Mouse (Mus musculus) stomach, embryonic 15.5 days (tissue): ENCODE measurements around the gene Wdr83. TPM values are rescaled to one million over a fixed set of nuclear protein-coding genes. Genes with fewer than 3 reads are reported as not detected.
A peak's percentile ranks its signal among the peaks of the same experiment; 100 is the strongest.
"Not testable (repeated sequence)": the region's sequence is repeated elsewhere in the genome, so short reads cannot be mapped to it uniquely, and the experiment has no call there.

ENCODE experiments used
- ATAC-seq: fragments of 200-750 bp; cut with Nextera tagmentation; 2 replicates; pipeline ENCODE4 v1.8.0; 2017; ENCODE audit warnings: low read depth, moderate number of reproducible peaks, moderate TSS enrichment; ENCODE audit not compliant: insufficient read depth, low FRiP score
- H3K27ac ChIP-seq: fragments of 300-500 bp; sonication (generic); 2 replicates; pipeline ENCODE4 v1.5.1; 2015; ENCODE audit warnings: mild to moderate bottlenecking, inconsistent platforms
- H3K27me3 ChIP-seq: fragments of 300-500 bp; sonication (generic); replicated peaks from 2 replicates; pipeline ENCODE4 v1.6.1; 2015; ENCODE audit warnings: inconsistent platforms
- H3K36me3 ChIP-seq: fragments of 300-500 bp; sonication (generic); 2 replicates; pipeline ENCODE4 v1.6.1; 2015; ENCODE audit warnings: inconsistent platforms
- H3K4me1 ChIP-seq: fragments of 300-500 bp; sonication (generic); 2 replicates; pipeline ENCODE4 v1.6.1; 2015; ENCODE audit warnings: inconsistent platforms
- H3K4me2 ChIP-seq: fragments of 300-500 bp; sonication (generic); 2 replicates; pipeline ENCODE4 v1.6.1; 2015; ENCODE audit warnings: mild to moderate bottlenecking, inconsistent platforms
- H3K4me3 ChIP-seq: fragments of 300-500 bp; sonication (generic); replicated peaks from 2 replicates; pipeline ENCODE4 v1.5.1; 2015; ENCODE audit warnings: inconsistent platforms
- H3K9ac ChIP-seq: fragments of 300-500 bp; sonication (generic); 2 replicates; pipeline ENCODE4 v1.6.1; 2015; ENCODE audit warnings: inconsistent platforms
- H3K9me3 ChIP-seq: fragments of 300-500 bp; sonication (generic); 2 replicates; pipeline ENCODE4 v1.6.1; 2016; ENCODE audit warnings: inconsistent platforms
- WGBS: fragments of 180-500 bp; shearing (Covaris S2); methylation state at CpG from one replicate; pipeline ENCODE4 v1.1.7; 2015; 5-methylcytosine and 5-hydroxymethylcytosine counted together
- polyA plus RNA-seq: library from polyadenylated mRNA; unstranded; fragments of >200 nt; fragmentation: Nextera tagmentation; extraction: Ambion mirVana; gene quantifications from 2 replicates; pipeline ENCODE4 v1.2.1, GENCODE M21; 2015

Gene Wdr83
- polyA plus RNA-seq, result 40.6 and 41.1 TPM in 2 replicates

GRCm38 (mm10) chr8:85081216-85081555 is at the start of gene Wdr83:
TSS of gene Wdr83 (minus strand) at chr8:85081306.
- H3K27me3 ChIP-seq, result no peaks in the 10 kb centered on the region
- ATAC-seq, result peak; percentile 59
- peak within 1 kb of the TSS; percentile 93 for H3K4me3 ChIP-seq
- peaks cover 27% of the 10 kb centered on the region for H3K4me1 ChIP-seq
- peaks cover 12% of the 10 kb centered on the region for H3K36me3 ChIP-seq
- peak within 1 kb of the TSS; percentile 82 for H3K9ac ChIP-seq
- no peaks in the 10 kb centered on the region for H3K9me3 ChIP-seq
- WGBS, result 0% methylated on average over 9 of the region's 9 CpGs
- H3K4me2 ChIP-seq, result peak within 1 kb of the TSS; percentile 81
- peak within 1 kb of the TSS; percentile 82 for H3K27ac ChIP-seq

DNA sequence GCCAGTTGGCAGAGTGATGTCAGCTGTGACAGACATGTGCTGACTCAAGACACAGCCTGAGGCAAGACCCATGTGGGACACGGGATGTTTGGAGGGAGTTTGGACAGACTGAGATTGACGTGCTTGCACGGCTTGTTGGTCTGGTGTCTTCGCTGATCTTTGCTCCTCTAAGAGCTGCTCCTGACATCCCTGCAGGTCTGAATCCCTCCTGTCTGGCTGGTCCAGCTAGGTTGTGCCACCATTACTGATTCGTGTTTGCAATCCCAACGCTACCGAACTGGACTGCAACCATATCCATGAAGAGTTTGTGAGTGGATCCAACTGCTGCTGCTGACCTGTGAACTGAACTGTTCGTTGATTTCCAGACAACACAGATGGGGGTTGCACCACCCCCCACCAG is 42.6 kb upstream of the Wdr83 start:
- Histone ChIP-seq H3K27me3 (no peaks in the 10 kb centered on the region), H3K4me1 (no peaks in the 10 kb centered on the region), H3K36me3 (no peaks in the 10 kb centered on the region), H3K9me3 (no peaks in the 10 kb centered on the region), H3K27ac (no peak overlapping the region), H3K9ac (no peak overlapping the region), H3K4me2 (no peak overlapping the region), H3K4me3 (no peak overlapping the region)
- no peak for ATAC-seq
- 85% methylated on average over 8 of the region's 8 CpGs for WGBS

DNA sequence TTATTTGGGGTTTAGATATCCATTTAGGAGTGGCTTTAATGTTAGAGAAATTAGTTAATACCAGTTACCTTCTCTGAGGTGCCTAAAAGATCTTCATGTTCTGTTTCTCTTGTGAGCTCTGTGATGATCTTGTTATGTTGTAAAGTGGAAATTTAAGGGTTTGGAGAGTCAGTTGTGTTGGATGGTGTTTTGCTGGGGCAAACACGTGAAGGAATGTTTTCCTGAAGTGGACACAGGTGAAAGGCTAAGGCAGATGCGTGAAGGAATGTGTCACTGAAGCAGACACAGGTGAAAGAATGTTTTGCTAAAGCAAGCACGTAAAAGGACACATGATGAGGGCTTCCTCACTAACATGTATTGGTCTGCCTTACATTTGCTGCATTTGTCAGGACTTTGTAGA is 41.9 kb upstream of the Wdr83 start, which contains the start of gene Zfp791:
TSS of gene Zfp791 (minus strand) at position 101 of the 400 bp plus-strand sequence.
- WGBS, result 73% methylated on average over 3 of the region's 3 CpGs
- H3K4me3 ChIP-seq, result no peak within 1 kb of the TSS
- no peaks in the 10 kb centered on the region for H3K27me3 ChIP-seq

DNA sequence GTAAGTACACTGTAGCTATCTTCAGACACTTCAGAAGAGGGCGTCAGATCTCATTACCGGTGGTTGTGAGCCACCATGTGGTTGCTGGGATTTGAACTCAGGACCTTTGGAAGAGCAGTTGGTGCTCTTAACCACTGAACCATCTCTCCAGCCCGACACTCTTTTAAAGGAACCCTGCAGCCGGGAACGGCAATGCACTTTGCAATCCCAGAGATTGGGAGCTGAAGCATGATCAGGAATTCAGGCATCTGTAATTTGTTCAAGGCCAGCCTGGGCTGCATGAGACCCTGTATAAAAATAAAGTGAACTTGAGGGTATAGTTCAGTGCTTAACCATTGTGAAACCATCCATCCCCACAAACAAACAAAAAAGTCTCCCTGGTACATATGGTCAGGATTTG is 39.1 kb upstream of the Wdr83 start:
- not testable (repeated sequence) for H3K4me1 ChIP-seq, H3K4me3 ChIP-seq, H3K4me2 ChIP-seq, H3K9ac ChIP-seq, H3K9me3 ChIP-seq, H3K36me3 ChIP-seq, H3K27ac ChIP-seq, H3K27me3 ChIP-seq, ATAC-seq
- 71% methylated on average over 5 of the region's 5 CpGs for WGBS

More for the DNA sequence above, 41.9 kb upstream of the Wdr83 start, which contains the start of gene Zfp791:
- Histone ChIP-seq H3K36me3 (no peaks in the 10 kb centered on the region), H3K9ac (no peak within 1 kb of the TSS), H3K4me1 (no peaks in the 10 kb centered on the region), H3K4me2 (no peak within 1 kb of the TSS), H3K9me3 (no peaks in the 10 kb centered on the region), H3K27ac (no peak within 1 kb of the TSS)
- no peak for ATAC-seq

DNA sequence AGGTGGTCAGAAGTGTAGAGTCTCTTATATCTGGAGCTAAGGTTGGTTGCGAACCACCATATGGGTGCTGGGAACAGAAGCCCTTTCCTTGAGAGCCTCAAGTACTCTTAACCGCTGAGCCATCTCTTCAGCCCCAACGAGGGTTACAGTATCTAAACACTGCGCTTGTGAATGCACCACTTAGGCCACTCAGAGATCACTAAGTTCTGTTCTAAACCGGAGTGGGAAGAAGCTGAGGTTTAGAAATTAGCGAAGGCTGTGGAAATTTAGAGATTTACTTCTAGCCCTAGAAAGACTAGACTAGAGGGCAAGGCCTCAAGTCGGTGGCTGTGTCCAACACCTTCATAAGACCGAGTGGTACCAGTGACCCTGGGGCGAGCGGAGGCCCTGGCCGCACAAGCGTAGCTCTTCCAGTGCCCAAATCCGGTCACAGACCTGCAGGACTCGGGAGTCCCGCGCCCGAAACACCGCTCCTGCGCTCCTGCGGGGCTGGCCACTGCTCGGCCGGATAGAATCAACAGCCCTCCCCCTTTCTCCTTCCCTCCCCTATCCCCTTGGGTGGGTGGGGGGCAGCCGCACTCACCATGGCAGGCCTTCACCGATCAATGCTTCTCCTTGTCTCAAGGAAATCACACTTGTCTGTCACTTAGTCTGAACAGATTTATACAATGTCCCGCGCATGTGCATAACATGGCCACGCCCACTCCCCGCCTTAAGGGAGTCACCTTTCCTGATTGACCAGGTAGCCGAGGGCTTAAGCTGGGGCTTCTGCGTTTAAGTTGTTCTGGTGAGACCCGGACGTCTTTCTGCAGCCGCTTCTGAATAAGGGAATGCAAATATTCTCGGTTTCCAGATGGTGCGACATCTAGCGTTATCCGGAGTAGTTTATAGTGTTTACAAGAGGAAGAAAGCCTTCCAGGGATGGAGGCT is 38.2 kb upstream of the Wdr83 start:
- no peaks in the 10 kb centered on the region for H3K27me3 ChIP-seq
- peak overlapping the region; percentile 79 for H3K4me2 ChIP-seq
- H3K4me3 ChIP-seq, result peak overlapping the region; percentile 61
- H3K9me3 ChIP-seq, result no peaks in the 10 kb centered on the region
- H3K27ac ChIP-seq, result peak overlapping the region; percentile 60
- H3K4me1 ChIP-seq, result no peaks in the 10 kb centered on the region
- H3K36me3 ChIP-seq, result 0 out of 2 replicates have a peak, but pooled peaks cover 3% of the 10 kb centered on the region
- H3K9ac ChIP-seq, result peak overlapping the region; percentile 50
- 6% methylated on average over 37 of the region's 37 CpGs for WGBS
- ATAC-seq, result peak; percentile 91

GRCm38 (mm10) chr8:85116984-85117383 is 35.9 kb upstream of the Wdr83 start:
- Histone ChIP-seq H3K4me1 (no peaks in the 10 kb centered on the region), H3K27me3 (no peaks in the 10 kb centered on the region), H3K4me3 (no peak overlapping the region), H3K4me2 (no peak overlapping the region), H3K36me3 (0 out of 2 replicates have a peak, but pooled peaks cover 3% of the 10 kb centered on the region), H3K9me3 (no peaks in the 10 kb centered on the region), H3K27ac (no peak overlapping the region), H3K9ac (no peak overlapping the region)
- ATAC-seq, result no peak
- 61% methylated on average over 7 of the region's 7 CpGs for WGBS

DNA sequence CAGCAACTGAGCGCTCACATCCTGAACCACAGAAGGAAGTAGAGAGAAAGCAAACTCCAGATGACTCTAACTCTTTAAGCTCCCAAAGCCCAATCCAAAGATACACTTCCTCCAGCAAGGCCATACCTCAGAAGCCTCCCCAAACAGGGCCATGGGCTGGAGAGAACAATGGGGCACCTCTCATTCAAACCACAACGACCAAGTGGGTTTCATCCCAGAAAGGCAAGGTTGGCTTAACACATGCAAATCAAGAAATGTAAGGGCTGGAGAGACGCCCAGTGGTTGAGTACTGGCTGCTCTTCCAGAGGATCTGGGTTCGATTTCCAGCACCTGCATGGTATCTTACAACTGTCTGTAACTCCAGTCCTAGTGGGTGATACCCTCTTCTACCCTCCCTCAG is 34.4 kb upstream of the Wdr83 start:
- no peak overlapping the region for H3K9ac ChIP-seq
- ATAC-seq, result no peak
- H3K27me3 ChIP-seq, result no peaks in the 10 kb centered on the region
- no peak overlapping the region for H3K4me3 ChIP-seq
- H3K4me1 ChIP-seq, result no peaks in the 10 kb centered on the region
- WGBS, result 81% methylated on average over 4 of the region's 4 CpGs
- peaks cover 17% of the 10 kb centered on the region; the same call in 1 of the 2 replicates for H3K36me3 ChIP-seq
- H3K9me3 ChIP-seq, result no peaks in the 10 kb centered on the region
- no peak overlapping the region for H3K27ac ChIP-seq
- no peak overlapping the region for H3K4me2 ChIP-seq

- Histone ChIP-seq H3K9ac (no peak overlapping the region), H3K4me3 (no peak overlapping the region), H3K36me3 (peaks cover 29% of the 10 kb centered on the region), H3K4me2 (no peak overlapping the region), H3K27ac (no peak overlapping the region), H3K9me3 (no peaks in the 10 kb centered on the region), H3K4me1 (no peaks in the 10 kb centered on the region), H3K27me3 (no peaks in the 10 kb centered on the region)
- ATAC-seq, result no peak
- WGBS, result 90% methylated on average over 10 of the region's 10 CpGs
These were observed 32.1 kb upstream of the Wdr83 start for GRCm38 (mm10) chr8:85113241-85113640.

GRCm38 (mm10) chr8:85100076-85100665 is 19.1 kb upstream of the Wdr83 start:
- 78% methylated on average over 4 of the region's 4 CpGs for WGBS
- Histone ChIP-seq H3K4me2 (no peak overlapping the region), H3K4me1 (no peaks in the 10 kb centered on the region), H3K27me3 (no peaks in the 10 kb centered on the region), H3K9me3 (no peaks in the 10 kb centered on the region), H3K36me3 (peaks cover 22% of the 10 kb centered on the region), H3K27ac (no peak overlapping the region), H3K4me3 (no peak overlapping the region), H3K9ac (no peak overlapping the region)
- ATAC-seq, result no peak

DNA sequence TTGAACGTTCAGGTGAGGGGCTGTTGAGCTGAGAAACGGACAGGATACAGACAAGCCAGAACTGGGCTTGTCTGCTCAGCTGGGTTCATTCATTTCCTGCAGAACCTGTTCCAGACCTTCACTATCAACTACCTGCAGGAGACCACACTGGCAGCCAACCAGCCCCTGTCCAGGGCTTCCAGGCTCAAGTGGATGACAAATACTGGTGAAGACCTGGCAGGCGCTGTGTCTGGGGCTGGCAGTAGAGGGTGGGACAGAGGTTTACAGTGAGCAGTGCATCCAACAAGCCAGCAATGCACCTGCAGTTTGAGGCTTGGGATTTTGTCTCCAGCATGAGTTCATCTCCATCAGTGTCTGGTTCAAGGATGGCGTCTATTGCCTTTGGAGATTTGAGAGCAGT is 15.7 kb upstream of the Wdr83 start:
- Histone ChIP-seq H3K27me3 (no peaks in the 10 kb centered on the region), H3K4me1 (no peaks in the 10 kb centered on the region), H3K36me3 (peaks cover 22% of the 10 kb centered on the region), H3K9me3 (no peaks in the 10 kb centered on the region), H3K4me2 (no peak overlapping the region), H3K4me3 (no peak overlapping the region), H3K9ac (no peak overlapping the region), H3K27ac (no peak overlapping the region)
- ATAC-seq, result no peak
- 84% methylated on average over 4 of the region's 4 CpGs for WGBS

DNA sequence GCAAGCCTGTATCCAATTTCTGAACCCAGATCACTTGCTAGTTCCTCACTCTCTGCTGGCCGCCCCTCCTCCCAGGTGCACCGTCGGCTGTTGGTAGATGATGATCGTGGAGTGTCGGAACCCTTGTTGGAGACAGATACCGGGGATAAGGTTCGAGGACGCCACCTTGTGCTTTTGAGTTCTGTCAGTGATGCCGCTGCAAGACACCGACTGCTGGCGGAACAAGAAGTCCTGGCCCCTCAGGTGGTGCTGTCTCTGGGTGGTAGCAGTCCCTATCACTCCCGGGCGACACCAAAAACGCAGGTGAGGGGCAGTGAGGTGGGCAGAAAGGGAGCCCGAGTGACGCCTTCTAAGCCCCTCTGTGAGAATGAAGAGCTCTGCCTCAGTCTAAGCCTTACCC is 15.1 kb upstream of the Wdr83 start:
- Histone ChIP-seq H3K9me3 (no peaks in the 10 kb centered on the region), H3K27ac (no peak overlapping the region), H3K27me3 (no peaks in the 10 kb centered on the region), H3K36me3 (peaks cover 22% of the 10 kb centered on the region), H3K4me3 (no peak overlapping the region), H3K4me2 (no peak overlapping the region), H3K4me1 (no peaks in the 10 kb centered on the region), H3K9ac (no peak overlapping the region)
- ATAC-seq, result no peak
- WGBS, result 94% methylated on average over 16 of the region's 16 CpGs

GRCm38 (mm10) chr8:85095566-85095965 is 14.5 kb upstream of the Wdr83 start:
- H3K9me3 ChIP-seq, result no peaks in the 10 kb centered on the region
- no peak overlapping the region for H3K9ac ChIP-seq
- ATAC-seq, result no peak
- H3K4me1 ChIP-seq, result no peaks in the 10 kb centered on the region
- H3K4me3 ChIP-seq, result no peak overlapping the region
- no peak overlapping the region for H3K4me2 ChIP-seq
- H3K36me3 ChIP-seq, result peaks cover 22% of the 10 kb centered on the region
- H3K27ac ChIP-seq, result no peak overlapping the region
- WGBS, result 94% methylated on average over 7 of the region's 7 CpGs
- no peaks in the 10 kb centered on the region for H3K27me3 ChIP-seq
